Mouse (Mus musculus) erythroblast, adult 5-6 weeks (primary cell): ENCODE data around the gene Rad9b. TPM values are rescaled to one million over a fixed set of nuclear protein-coding genes. Genes with fewer than 3 reads are reported as not detected.

Experiments
- ATAC-seq: replicated peaks from 2 replicates; pipeline ENCODE4 v1.8.0; 2016; ENCODE audit warnings: moderate number of reproducible peaks, mild to moderate bottlenecking, moderate TSS enrichment, inconsistent platforms; ENCODE audit not compliant: poor library complexity, low FRiP score, severe bottlenecking
- total RNA-seq, 2 experiments: library from RNA; stranded (forward) in 1 of 2; stranded (reverse) in 1 of 2; fragments of 150-400 nt in 1 of 2; fragments of 200-764, 138-1000 nt in 1 of 2; gene quantifications; 2 replicates each; pipeline versions ENCODE4 v1.2.3 to v1.2.4; 2015 to 2017; ENCODE audit warnings: low replicate concordance in 2 of 2

Gene Rad9b
- total RNA-seq (2015; ENCODE audit: low replicate concordance) (1.5 TPM in 1 of 2 replicates, not detected in the other), total RNA-seq (2017; ENCODE audit: low replicate concordance) (0.56 TPM in 1 of 2 replicates, not detected in the other)

DNA sequence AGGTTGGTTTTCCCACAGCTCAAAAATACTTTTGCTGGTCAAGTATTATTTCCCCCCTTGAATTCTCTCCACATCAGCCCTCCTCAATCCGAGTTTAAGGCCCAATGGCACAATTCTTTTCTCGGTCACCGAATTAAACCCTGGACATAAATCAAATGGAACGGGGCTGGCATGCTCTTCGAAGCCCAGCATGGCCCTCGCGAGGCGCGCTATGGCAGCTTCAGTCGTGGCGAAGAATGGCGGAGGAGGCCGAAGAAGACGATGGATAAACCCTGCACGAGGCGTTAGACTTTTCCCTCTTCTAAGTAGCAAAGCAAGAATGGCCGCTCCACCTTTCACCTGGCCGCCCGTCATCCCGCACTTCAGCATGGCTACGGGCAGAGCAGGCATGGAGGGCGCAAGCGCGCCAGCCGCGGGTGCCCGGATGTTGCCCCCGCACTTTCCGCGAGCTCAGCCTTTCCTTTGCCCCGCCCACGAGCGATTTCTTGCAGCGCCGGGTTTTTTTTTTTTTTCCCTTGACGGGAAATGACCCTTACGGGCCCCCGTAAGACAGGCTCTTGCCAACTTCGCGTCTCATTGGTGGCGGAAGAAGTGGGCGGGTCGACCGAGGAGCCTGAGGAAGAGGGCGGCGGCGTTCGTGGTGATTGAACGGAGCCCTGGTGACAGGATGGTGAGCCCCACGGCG is at the start of gene Rad9b, which contains the start of gene Vps29:
TSS of gene Rad9b (minus strand) at position 427 of the 685 bp plus-strand sequence.
TSS of gene Vps29 (plus strand) at position 563 of the 685 bp plus-strand sequence.
- ATAC-seq = peak; percentile 98

- ATAC-seq = no peak
Measured at GRCm38 (mm10) chr5:122403362-122403761, 49.3 kb upstream of the Rad9b start.

DNA sequence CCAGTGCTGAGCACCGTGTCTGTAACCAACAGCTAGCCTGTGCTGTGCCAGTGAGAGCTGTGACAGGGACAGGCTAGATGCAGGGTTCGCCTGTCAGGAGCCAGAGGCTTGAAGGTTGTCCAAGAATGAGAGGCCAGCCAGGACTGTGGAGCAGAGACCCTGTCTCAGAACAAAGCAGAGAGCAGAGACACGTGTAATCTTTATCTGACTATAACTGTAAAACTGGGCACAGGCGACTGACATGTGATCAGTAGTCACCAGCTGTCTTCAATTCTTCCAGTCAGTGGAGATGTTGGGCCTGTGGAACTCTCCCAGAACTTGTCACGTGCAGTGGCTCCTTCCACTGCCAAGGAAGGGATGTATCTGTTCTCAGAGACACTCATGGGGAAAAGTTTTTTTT is 48.7 kb upstream of the Rad9b start:
- ATAC-seq = no peak

DNA sequence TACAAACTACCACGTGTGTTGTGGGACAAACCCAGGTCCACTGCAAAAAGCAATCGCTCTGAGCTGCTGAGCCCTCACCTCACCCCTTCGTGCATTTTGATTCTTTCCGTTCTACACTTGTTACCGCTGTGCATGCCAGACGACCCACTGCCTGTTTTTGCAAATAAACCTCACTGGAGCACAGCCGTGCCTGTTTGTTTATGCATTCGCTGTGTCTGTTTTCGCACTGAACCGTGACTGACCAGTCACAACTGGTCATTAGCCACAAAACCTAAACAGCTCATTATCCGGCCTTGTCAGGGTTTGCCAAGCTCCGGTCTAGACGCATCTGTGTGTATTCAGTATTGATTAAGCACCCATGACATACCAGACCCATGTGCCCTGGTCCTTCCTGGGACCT is 48.1 kb upstream of the Rad9b start:
- no peak for ATAC-seq

GRCm38 (mm10) chr5:122401303-122401640 is 47.2 kb upstream of the Rad9b start:
- peak; percentile 76 for ATAC-seq

DNA sequence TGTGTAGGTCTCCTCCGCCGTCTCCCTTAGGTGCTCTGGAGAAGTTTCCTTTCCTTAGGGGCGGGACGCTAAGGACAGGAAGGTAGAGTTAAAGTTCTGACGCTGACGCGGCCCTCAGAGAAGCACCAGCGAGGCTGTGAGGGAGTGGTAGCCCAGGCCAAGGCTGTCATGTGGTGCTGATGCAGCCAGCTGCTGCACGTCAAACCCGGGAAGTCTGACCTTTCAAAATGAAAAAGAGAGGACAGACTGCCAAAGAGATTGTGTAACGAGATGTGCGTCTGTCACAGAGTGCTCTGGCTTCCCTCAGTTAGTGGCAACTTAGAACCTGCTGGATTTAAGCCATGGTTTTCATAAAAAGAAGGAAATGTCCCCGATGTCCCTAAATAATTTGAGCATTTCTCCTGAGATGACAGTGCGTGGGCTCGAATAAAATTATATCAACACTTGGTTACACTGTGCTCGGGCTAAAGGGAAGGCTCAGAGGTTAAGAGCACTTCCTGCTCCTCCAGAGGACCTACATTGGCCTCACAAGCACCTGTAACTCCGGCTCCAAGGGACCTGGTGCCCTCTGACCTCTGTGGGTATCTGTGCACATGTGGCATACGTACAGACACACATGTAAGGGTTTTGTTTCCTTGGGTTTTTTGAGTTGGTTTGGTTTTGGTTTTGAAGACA is 46.7 kb upstream of the Rad9b start:
- ATAC-seq = peak; percentile 8; the same call in 1 of the 2 replicates

DNA sequence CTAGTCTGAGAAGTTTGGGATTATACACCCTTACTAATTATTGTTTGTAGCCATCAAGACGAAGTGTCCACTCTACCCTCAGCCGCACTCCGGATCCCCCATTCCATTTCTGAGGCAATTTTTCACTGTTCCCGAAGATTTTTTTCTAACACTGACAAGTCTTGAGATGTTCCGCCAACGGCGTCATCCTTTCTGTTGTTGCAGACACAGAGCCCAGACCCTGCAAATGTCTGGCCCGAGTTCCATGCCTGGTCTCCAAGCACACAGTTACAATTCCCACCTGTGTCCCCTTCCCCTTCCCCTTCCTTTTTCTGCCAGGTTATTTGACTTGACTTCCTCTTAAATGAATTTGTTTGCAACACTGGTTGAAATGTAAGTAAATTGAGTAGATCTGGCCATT is 45.8 kb upstream of the Rad9b start:
- no peak for ATAC-seq

GRCm38 (mm10) chr5:122397495-122397894 is 43.5 kb upstream of the Rad9b start:
- ATAC-seq = no peak

DNA sequence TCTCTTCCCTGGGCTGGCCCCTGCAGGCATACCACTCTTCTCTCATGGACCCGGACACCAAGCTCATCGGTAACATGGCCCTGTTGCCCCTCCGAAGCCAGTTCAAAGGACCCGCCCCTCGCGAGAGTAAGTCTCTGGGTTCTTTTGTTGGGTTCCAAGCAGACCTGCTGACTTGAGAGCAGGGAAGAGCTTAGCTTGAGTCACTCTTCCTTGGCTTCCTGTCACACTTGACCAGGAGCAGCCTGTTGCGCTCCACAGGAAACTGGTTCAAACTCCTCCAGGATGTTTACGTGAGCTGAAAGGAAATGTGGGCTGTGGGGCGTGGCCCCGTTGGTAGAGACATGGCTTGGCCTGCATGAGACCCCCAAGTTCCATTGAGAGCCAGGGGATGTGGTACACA is 42.8 kb upstream of the Rad9b start:
- ATAC-seq = no peak

DNA sequence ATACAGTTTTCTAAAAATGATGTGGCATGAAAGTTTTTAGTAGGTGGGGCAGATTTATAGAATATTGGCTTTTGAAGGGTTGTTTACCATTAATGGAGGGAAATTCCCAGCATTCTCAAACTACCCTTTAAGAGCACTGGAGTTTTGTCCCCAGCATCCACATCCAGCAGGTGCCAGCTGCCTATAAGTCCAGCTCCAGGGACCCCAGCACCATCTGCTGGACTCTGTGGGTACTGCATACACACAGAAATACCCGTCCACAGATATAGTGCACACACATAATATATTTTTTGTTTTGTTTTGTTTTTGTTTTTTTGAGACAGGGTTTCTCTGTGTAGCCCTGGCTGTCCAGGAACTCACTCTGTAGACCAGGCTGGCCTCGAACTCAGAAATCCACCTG is 39.9 kb upstream of the Rad9b start:
- peak; percentile 71 for ATAC-seq

DNA sequence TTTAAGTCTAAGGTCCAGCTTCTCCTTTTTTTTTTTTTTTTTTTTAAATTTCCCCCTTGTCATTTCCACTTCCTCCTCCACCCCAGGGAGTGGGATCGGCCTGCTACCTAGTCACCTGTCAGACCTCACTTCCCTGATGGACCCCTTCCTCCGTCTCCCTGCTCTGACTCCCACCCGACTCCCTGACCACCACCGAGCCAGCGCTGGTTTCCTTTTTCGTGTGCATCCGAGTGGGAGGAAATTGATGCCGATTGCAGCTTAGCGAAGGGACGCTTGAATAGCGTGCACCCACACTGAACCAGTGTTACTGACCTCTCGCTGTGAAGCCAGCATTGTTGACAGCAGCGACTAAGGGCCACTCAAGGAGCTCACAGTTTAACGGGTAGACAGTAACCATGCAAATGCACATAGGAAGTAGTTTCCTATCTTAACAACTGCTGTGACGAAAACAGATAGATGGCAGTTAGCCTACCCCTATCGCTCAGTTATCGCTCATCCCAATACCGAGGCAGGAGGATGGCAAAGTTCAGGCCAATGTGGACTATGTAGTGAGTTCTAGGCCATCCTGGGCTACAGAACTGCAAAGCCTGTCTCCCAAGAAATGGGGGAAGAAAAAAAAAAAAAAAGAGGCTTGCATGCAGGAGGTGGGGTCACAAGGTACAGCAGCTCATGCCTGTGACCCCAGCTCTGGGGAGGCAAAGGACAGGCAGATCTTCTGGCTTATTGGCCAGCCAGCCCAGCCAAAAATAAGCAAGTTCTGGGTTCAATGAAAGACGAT is 38.4 kb upstream of the Rad9b start:
- peak; percentile 38 for ATAC-seq

DNA sequence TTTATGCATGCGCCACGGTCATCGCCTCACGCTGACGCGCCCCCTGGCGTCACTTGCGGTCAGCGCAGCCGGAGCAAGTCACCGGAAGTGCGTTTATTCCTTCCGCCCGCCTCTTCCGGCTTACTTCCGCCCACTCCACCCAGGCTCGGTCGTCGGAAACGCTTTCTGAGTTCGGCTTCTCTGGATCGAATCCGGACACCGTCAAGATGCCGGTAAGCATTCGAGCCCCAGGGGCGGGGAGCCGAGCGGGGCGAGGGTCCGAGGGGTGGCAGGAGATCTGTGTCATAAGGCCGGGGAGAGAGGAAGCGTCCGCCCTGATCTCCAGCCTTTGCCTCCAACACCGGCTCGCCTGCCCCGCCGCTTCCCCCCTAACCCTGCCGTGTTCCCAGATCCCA is 37.8 kb upstream of the Rad9b start, which contains the start of gene Arpc3:
TSS of gene Arpc3 (plus strand) at position 93 of the 395 bp plus-strand sequence.
- peak; percentile 97 for ATAC-seq

GRCm38 (mm10) chr5:122391178-122391785 is 37.2 kb upstream of the Rad9b start:
- ATAC-seq = no peak

DNA sequence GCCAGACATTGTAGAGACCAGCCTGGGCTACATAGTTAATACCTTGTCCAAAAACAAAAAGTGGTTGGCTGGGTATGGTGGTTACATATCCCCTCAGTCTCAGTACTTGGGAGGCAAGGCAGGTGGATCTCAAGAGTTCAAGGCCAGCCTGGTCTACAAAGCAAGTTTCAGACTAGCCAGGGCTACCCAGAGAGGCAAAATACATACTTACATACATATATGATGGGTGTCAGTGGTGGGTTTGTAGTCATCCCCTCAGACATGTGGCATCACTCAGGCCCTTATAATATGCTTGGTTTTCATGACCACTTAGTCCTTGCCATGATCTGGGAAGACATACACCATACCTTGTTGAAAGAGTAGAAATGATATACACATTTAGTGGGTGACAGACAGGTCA is 36.6 kb upstream of the Rad9b start:
- no peak for ATAC-seq

DNA sequence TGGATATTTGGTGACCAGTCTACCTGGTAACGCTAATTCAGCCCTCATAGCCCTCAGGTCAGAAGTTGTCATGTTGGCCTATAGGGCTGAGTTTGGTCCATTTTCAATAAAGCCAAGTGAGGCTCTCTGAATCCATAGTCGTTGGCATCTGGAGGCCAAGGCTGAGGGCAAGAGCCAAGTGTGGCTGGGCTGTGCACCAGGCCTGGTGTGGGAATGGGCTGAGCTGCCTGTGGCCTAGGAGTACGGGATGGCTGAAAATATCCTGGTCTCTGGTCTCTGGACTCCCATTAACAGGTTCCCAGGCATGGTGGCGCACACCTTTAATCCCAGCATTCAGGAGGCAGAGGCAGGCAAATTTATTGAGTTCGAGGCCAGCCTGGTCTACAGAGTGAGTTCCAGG is 36.0 kb upstream of the Rad9b start:
- no peak for ATAC-seq

GRCm38 (mm10) chr5:122379374-122380155 is 25.5 kb upstream of the Rad9b start:
- peak; percentile 94 for ATAC-seq

DNA sequence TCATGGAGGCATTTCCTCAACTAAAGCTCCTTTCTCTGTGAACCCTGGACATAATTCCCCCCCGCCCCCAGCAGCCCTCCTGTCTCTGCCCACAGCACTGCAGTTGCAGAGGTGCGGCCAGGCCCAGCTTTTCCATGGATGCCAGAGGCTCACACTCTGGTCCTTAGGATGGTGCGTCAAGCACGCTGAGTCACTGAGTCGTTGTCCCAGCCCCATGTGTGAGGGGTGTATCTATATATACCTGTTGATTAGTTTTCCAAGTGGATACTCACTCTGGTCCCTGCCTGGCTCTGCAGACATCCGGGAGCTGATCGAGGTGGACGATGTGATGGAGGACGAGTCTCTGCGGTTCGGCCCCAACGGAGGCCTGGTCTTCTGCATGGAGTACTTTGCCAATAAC is 24.1 kb upstream of the Rad9b start:
- no peak for ATAC-seq

- no peak for ATAC-seq
Measured at GRCm38 (mm10) chr5:122377101-122377833, 23.2 kb upstream of the Rad9b start.

- no peak for ATAC-seq
Measured at GRCm38 (mm10) chr5:122372878-122373277, 18.8 kb upstream of the Rad9b start.
